Mouse (Mus musculus): ENCODE measurements at regions not wholly inside any gene's neighbourhood (a gene's known extent, or its start where the extent isn't known, plus 50 kb on each side); places are given as distances from the start of the nearest gene placed in this dataset.

- TF ChIP-seq POLR2A (IDR thresholded peaks at IDR 0.05; ENCODE audit: borderline replicate concordance, low read depth, low read length), result no peak
- no peak for TF ChIP-seq CTCF (IDR thresholded peaks at IDR 0.05; ENCODE audit: low read depth, low read length)
Observed at GRCm38 (mm10) chr3:132237344-132237743, 152.3 kb downstream of the Dkk2 start.

Data from bone marrow macrophage, adult 2 months (primary cell).